Mouse (Mus musculus) midbrain, embryonic 15.5 days (tissue): ENCODE results near the gene Rbm6. TPM values are rescaled to one million over a fixed set of nuclear protein-coding genes. Genes with fewer than 3 reads are reported as not detected.
A peak's percentile ranks its signal among the peaks of the same experiment; 100 is the strongest.

ENCODE experiments used
- ATAC-seq: fragments of 200-750 bp; cut with Nextera tagmentation; replicated peaks from 2 replicates; pipeline ENCODE4 v1.8.0; 2017; ENCODE audit warnings: moderate TSS enrichment
- H3K27ac ChIP-seq: fragments of 300-500 bp; sonication (generic); 2 replicates; pipeline ENCODE4 v1.5.1; 2015; ENCODE audit warnings: mild to moderate bottlenecking, inconsistent platforms
- H3K27me3 ChIP-seq: fragments of 300-500 bp; sonication (generic); replicated peaks from 2 replicates; pipeline ENCODE4 v1.6.1; 2015; ENCODE audit warnings: inconsistent platforms
- H3K36me3 ChIP-seq: fragments of 300-500 bp; sonication (generic); replicated peaks from 2 replicates; pipeline ENCODE4 v1.6.1; 2015; ENCODE audit warnings: inconsistent platforms
- H3K4me1 ChIP-seq: fragments of 300-500 bp; sonication (generic); 2 replicates; pipeline ENCODE4 v1.6.1; 2015; ENCODE audit warnings: inconsistent platforms
- H3K4me2 ChIP-seq: fragments of 300-500 bp; sonication (generic); 2 replicates; pipeline ENCODE4 v1.6.1; 2015; ENCODE audit warnings: inconsistent platforms, mild to moderate bottlenecking, moderate library complexity
- H3K4me3 ChIP-seq: fragments of 300-500 bp; sonication (generic); 2 replicates; pipeline ENCODE4 v1.5.1; 2015; ENCODE audit warnings: mild to moderate bottlenecking, inconsistent platforms
- H3K9ac ChIP-seq: fragments of 300-500 bp; sonication (generic); 2 replicates; pipeline ENCODE4 v1.6.1; 2015; ENCODE audit warnings: mild to moderate bottlenecking, inconsistent platforms
- H3K9me3 ChIP-seq: fragments of 300-500 bp; sonication (generic); 2 replicates; pipeline ENCODE4 v1.6.1; 2016; ENCODE audit warnings: inconsistent platforms
- WGBS: fragments of 180-500 bp; shearing (Covaris S2); methylation state at CpG from one replicate; pipeline ENCODE4 v1.1.7; 2015; ENCODE audit warnings: mixed read lengths; 5-methylcytosine and 5-hydroxymethylcytosine counted together
- polyA plus RNA-seq: library from polyadenylated mRNA; unstranded; fragments of >200 nt; fragmentation: Nextera tagmentation; extraction: Ambion mirVana; gene quantifications from 2 replicates; pipeline ENCODE4 v1.2.1, GENCODE M21; 2015

The Rbm6 gene
- polyA plus RNA-seq, 1 experiment from 2014 or later = 120 TPM

DNA sequence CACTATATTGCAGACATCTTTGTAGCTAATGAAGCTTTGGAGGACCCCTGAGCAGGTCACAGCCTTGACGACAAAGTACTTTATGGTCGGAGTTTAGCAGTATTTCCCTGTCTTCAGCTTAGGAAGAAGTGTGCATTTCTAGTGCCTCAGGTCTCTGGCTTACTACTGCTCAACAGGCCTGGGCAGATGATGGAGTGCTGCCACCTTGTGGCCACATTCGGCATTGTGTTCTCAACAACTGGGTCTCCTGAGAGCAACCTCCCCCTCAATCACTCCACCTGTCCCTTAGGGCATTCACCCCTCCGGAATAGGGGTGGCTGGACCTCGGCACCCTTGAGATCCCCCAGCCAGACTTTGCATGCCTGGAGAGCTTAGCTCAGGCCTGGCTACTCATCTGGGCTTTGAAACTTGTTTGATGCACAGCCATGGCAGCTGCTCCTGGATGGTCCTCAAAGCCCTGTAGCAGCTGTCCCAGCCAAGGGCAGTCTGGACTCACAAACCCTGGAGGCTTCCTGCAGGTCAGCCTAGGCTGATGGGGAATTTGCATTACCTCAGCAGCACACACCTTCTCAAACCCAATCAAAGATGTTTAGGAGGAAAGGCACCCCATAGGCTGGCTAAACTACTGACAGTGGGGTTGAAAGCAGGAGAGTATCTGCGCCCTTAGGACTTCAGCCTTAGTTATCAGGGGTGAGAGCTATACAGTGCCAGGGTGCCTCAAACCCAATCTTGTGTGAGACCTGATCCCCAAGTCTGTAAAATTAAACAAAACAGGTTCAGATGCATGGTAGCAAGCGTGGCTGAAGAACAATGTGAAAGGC lies 134.8 kb downstream of the Rbm6 start:
- Histone ChIP-seq H3K36me3 (peaks cover 45% of the 10 kb centered on the region), H3K9ac (no peak overlapping the region), H3K4me2 (no peak overlapping the region), H3K27me3 (no peaks in the 10 kb centered on the region), H3K9me3 (no peaks in the 10 kb centered on the region), H3K4me1 (peaks cover 40% of the 10 kb centered on the region), H3K4me3 (no peak overlapping the region), H3K27ac (peak overlapping the region; percentile 91)
- WGBS = 19% methylated on average over 7 of the region's 7 CpGs
- ATAC-seq = peak; percentile 58

DNA sequence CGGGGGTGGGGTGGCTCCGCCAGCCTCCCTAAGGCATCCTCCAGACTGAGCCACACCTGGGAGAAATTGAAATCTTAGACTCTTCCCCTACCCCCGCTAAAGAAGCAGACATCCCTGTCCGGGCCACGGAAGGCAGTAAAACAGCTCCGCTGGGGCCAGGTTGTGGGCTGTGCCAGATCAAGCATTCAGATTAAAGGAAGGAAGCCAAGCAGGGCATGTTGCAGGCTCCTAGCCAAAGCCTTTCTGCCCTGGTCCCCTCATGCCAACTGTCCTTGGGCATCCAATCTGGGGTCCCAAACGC lies 136.9 kb downstream of the Rbm6 start:
- no peaks in the 10 kb centered on the region for H3K27me3 ChIP-seq
- H3K9ac ChIP-seq = peak overlapping the region; percentile 19
- H3K27ac ChIP-seq = peak overlapping the region; percentile 91
- no peaks in the 10 kb centered on the region for H3K9me3 ChIP-seq
- peak; percentile 12; the same call in 1 of the 2 replicates for ATAC-seq
- H3K36me3 ChIP-seq = peaks cover 24% of the 10 kb centered on the region
- H3K4me3 ChIP-seq = no peak overlapping the region; the same call in 1 of the 2 replicates
- peaks cover 46% of the 10 kb centered on the region for H3K4me1 ChIP-seq
- WGBS = under 1% methylated on average over 7 of the region's 7 CpGs
- H3K4me2 ChIP-seq = peak overlapping the region; percentile 43

DNA sequence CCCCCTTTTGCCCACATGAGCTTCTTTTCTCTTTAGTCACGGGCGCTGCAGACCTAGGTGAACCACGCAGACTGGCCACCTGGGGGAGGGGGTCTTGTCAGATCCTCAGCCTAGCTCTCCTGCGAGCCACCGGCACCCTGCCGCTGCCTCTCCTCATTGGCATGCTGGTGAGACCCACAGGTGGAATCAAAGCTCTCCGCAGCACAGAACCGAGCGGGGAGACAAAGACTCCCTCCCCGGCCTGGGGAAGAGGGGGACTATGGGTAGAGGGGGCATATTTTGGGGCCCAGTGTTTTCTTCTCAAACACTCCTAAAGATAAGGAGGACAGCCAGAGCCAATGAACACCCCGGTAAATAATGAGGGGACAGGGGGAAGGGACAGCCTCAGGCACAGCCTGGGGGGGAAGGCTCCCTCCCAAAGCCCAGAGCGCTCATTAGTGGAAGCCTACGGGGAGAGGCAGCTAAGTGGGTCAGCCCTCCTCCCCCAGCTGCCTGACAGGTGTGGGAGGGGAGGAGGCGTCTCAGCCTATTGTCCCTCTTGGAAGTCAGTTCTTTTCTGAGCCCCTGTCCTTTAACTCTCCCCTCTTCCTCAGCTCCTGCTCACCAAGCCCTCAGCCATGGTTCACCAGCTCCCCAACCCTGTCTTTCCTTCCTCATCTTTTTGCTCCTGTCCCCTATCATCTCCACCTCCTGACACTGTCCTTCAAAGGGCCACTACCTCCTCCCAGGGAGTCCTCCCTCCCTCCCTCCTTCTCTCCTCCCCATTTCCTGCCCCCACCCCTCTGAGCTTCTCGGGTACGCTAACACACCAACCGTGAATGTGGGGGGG lies 137.5 kb downstream of the Rbm6 start:
- Histone ChIP-seq H3K4me1 (peaks cover 52% of the 10 kb centered on the region), H3K36me3 (peaks cover 18% of the 10 kb centered on the region), H3K27me3 (no peaks in the 10 kb centered on the region), H3K4me3 (peak overlapping the region; percentile 11), H3K4me2 (peak overlapping the region; percentile 43), H3K27ac (peak overlapping the region; percentile 91), H3K9ac (peak overlapping the region; percentile 19), H3K9me3 (no peaks in the 10 kb centered on the region)
- peak; percentile 71 for ATAC-seq
- 2% methylated on average over 17 of the region's 17 CpGs for WGBS

DNA sequence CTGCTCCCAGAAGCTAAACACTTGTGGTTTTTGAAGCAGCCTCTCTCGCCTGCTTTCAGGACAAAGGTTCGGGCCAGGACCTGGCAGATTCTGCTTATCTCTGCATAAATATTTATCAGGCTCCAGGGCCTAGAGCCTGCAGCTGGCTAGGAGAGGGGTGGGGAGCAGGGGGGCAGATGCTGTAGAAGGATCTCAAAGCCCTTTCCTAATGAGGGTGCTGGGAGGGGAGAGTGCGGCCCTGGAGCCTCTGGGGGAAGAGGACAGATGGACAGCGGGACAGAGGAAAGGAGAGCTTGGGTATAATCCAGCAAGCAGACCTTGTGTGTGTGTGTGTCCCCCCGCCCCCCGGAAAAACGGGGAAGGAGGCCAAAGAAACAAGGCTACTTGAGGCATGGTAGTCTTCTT lies 138.5 kb downstream of the Rbm6 start:
- no peaks in the 10 kb centered on the region for H3K9me3 ChIP-seq
- WGBS = 12% methylated on average over 7 of the region's 7 CpGs
- no peak overlapping the region for H3K9ac ChIP-seq

DNA sequence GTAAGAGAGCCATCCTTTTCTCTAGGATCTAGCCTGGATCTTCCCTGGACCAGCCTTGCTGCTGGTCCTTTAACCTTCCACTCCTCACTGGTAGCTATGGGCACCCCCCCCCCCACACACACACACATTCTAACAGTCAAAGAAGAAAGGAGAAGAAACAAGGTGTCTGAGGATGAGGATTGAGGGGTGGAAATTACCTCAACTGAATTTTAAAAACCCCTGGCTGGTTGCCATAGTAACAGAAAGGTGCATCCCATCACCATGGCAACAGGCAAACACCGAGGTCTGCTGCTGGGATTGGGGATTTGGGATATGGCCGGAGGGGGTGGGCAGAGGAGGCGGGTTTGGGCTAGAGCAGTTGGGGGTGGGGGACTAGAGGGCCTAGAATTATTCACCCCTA lies 143.3 kb downstream of the Rbm6 start:
- no peaks in the 10 kb centered on the region for H3K9me3 ChIP-seq
- H3K9ac ChIP-seq = no peak overlapping the region
- peak overlapping the region; percentile 91 for H3K27ac ChIP-seq
- 4% methylated on average over 3 of the region's 3 CpGs for WGBS
- no peaks in the 10 kb centered on the region for H3K27me3 ChIP-seq
- no peak overlapping the region for H3K4me3 ChIP-seq
- H3K4me1 ChIP-seq = peaks cover 57% of the 10 kb centered on the region
- H3K4me2 ChIP-seq = peak overlapping the region; percentile 15
- peak; percentile 35 for ATAC-seq
- H3K36me3 ChIP-seq = no peaks in the 10 kb centered on the region

More for the DNA sequence above, 138.5 kb downstream of the Rbm6 start:
- ATAC-seq = no peak
- Histone ChIP-seq H3K4me1 (peaks cover 62% of the 10 kb centered on the region), H3K27ac (peak overlapping the region; percentile 91), H3K36me3 (peaks cover 8% of the 10 kb centered on the region), H3K4me2 (peak overlapping the region; percentile 43), H3K4me3 (no peak overlapping the region), H3K27me3 (no peaks in the 10 kb centered on the region)

DNA sequence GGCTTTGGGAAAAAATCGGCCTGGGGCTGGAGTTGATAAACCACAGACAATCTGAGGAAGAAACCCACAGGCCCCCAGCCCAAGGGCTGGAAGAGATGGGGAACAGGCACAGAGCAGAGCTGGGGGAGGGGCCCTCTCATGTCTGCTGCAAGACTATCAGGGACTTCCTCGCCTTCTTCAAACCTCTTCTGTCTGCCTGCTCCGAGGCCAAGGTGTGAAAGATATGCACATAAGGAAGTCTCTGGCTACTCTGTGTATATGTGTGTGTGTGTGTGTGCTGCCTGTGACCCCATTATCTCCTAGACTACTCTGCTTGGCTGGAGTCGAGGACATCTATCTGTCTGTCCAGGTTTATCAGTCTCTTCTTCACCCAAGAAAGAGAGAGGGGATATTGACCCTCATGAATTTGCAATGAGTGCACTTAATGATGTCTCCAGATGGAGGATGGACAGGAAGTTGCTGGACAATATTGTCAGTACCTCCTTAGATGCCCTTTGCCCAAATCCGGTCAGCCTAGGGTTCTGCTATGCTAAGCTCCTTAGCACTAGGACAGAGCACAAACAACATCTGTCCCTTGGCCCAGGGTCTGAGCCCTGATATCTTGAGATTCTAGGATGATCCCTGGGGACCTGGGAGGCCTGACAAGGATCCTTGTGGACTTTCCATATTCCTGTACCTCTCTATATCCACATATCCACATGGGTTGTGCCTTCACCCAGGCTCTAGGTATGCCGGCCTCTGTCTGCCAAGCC lies 143.9 kb downstream of the Rbm6 start:
- H3K4me1 ChIP-seq = peaks cover 55% of the 10 kb centered on the region
- H3K4me3 ChIP-seq = no peak overlapping the region
- no peaks in the 10 kb centered on the region for H3K36me3 ChIP-seq
- 59% methylated on average over 6 of the region's 6 CpGs for WGBS
- ATAC-seq = peak; percentile 22
- no peaks in the 10 kb centered on the region for H3K27me3 ChIP-seq
- H3K27ac ChIP-seq = peak overlapping the region; percentile 91
- no peaks in the 10 kb centered on the region for H3K9me3 ChIP-seq
- no peak overlapping the region for H3K9ac ChIP-seq
- peak overlapping the region; percentile 15 for H3K4me2 ChIP-seq

DNA sequence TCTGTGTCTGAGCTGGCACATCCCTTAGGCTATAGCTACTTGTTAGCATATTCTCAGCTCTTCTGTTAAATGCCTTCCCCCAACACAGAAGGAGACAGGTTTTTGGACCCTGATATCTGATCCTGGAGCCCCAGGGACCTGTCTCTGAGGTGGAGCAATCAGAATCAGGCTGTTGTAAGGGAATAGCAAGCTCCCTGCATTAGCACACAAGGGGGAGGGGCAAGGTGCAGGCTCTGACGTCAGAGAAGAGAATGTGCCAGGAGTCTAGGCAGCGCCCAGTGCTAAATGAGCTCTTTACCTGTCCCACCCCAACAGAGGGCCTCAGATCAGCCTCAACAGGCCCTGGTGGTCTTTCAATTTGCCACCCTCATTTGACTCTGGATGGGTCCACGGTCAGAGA lies 146.0 kb downstream of the Rbm6 start:
- Histone ChIP-seq H3K27ac (peak overlapping the region; percentile 71), H3K27me3 (no peaks in the 10 kb centered on the region), H3K9me3 (no peaks in the 10 kb centered on the region), H3K9ac (no peak overlapping the region), H3K4me1 (peaks cover 73% of the 10 kb centered on the region), H3K36me3 (no peaks in the 10 kb centered on the region), H3K4me3 (no peak overlapping the region), H3K4me2 (no peak overlapping the region)
- ATAC-seq = no peak
- WGBS = 45% methylated on average over 3 of the region's 3 CpGs

DNA sequence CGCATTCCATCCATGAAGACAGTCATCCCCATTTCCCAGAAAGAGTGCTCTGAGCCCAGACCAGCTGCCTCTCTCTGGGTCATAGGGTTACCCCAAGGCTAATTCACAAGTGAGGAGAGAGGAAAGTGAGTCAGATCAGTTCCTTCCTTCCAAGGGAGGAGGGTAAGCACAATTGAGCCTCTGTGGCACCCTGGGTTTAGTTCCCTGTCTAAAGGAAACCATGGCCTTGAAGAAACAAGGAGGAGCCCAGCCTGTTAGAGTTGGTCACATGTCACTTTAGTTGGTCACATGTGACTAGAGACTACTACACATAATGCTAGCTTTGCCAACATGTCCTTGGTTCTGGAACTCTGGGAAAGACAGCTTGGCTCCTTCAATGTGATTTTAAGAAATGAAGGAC lies 148.2 kb downstream of the Rbm6 start:
- Histone ChIP-seq H3K4me3 (no peak overlapping the region), H3K27me3 (no peaks in the 10 kb centered on the region), H3K36me3 (no peaks in the 10 kb centered on the region), H3K4me1 (peaks cover 54% of the 10 kb centered on the region), H3K4me2 (no peak overlapping the region), H3K9ac (no peak overlapping the region), H3K9me3 (no peaks in the 10 kb centered on the region), H3K27ac (no peak overlapping the region)
- 88% methylated on average over 1 of the region's 1 CpGs for WGBS
- no peak for ATAC-seq

DNA sequence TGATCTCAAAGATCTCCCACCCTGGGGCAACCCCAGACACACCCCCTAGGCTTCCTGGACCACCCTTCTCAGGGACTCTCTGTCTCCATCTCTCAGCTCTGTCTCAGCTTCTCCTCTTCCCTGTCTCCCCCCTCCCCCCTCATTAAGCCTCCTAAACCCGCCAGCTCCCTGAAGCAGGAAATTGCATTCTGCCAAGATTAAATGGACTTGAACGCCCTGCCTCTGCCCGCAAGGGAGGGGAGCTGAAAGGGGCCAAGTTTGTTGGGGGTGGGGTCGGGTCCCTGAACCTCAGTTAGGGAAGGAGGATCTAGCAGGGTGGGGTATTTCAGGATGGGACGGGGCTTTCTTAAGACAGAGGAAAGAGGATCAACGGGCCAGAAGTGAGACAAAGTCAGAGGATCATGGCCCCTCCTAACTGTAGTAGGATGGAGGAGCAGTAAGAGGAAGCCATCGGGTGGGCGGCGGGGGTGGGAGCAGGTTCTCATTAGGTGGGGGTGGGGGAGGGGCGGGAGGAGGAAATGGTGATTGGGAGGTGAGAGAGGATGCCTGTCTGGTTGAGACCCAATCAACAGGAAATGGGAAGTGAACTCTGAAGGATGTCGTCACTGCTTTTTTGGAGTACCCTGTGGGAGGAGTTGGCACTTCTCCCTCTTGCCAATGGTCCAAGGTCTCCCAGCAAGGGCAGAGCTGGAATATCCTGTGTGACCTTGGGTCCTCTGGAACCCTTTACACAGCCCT lies 149.1 kb downstream of the Rbm6 start:
- Histone ChIP-seq H3K4me2 (peak overlapping the region; percentile 18), H3K9me3 (no peaks in the 10 kb centered on the region), H3K4me1 (peaks cover 45% of the 10 kb centered on the region), H3K4me3 (no peak overlapping the region), H3K27me3 (no peaks in the 10 kb centered on the region), H3K36me3 (no peaks in the 10 kb centered on the region), H3K27ac (peak overlapping the region; percentile 71), H3K9ac (no peak overlapping the region)
- ATAC-seq = peak; percentile 28
- WGBS = 4% methylated on average over 10 of the region's 11 CpGs
